Mouse (Mus musculus): ENCODE measurements around the gene Nr1i3. TPM values are rescaled to one million over a fixed set of nuclear protein-coding genes. Genes with fewer than 3 reads are reported as not detected.
A peak's percentile ranks its signal among the peaks of the same experiment; 100 is the strongest.

Gene Nr1i3
- total RNA-seq, 2 experiments from 2014 or later: 0.10 TPM; not detected in 1

- ATAC-seq (replicated peaks; ENCODE audit: poor library complexity, severe bottlenecking): no peak
These were observed 34.8 kb downstream of the Nr1i3 start for GRCm38 (mm10) chr1:171248386-171249226.

GRCm38 (mm10) chr1:171249913-171250600 lies 36.3 kb downstream of the Nr1i3 start, which contains the start of gene Adamts4:
Adamts4 (plus strand) TSS chr1:171250421.
- ATAC-seq (replicated peaks; ENCODE audit: poor library complexity, severe bottlenecking): no peak

- no peak for ATAC-seq (replicated peaks; ENCODE audit: poor library complexity, severe bottlenecking)
These were observed 37.2 kb downstream of the Nr1i3 start, which contains the start of gene Ndufs2 for GRCm38 (mm10) chr1:171250680-171251593. Ndufs2 (minus strand) TSS chr1:171251388.

- ATAC-seq (replicated peaks; ENCODE audit: poor library complexity, severe bottlenecking): no peak
These were observed 38.0 kb downstream of the Nr1i3 start for GRCm38 (mm10) chr1:171251594-171252324.

- no peak for ATAC-seq (replicated peaks; ENCODE audit: poor library complexity, severe bottlenecking)
These were observed 38.6 kb downstream of the Nr1i3 start for GRCm38 (mm10) chr1:171252415-171252814.

DNA sequence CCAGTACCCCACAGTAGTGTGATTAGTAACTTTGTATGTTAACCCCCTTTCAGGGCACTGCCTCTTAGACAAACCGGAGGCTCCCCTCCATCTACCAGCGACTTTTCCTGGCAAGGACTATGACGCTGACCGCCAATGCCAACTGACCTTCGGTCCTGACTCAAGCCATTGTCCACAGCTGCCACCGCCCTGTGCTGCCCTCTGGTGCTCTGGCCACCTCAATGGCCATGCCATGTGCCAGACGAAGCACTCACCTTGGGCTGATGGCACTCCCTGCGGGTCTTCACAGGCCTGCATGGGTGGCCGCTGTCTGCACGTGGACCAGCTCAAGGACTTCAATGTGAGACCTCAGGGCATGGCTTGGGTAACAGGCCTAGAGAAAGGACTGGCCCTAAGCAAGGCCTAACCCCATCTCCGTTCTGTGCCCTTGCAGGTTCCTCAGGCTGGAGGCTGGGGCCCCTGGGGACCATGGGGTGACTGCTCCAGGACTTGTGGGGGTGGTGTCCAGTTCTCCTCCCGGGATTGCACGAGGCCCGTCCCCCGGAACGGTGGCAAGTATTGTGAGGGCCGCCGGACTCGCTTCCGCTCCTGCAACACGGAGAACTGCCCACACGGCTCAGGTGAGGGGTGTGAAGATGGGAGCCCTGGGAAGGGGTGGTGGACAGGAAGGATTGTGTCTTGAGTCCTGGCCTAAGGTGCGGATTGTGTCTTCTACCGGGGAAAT lies 42.5 kb downstream of the Nr1i3 start:
- ATAC-seq (replicated peaks; ENCODE audit: poor library complexity, severe bottlenecking): no peak

DNA sequence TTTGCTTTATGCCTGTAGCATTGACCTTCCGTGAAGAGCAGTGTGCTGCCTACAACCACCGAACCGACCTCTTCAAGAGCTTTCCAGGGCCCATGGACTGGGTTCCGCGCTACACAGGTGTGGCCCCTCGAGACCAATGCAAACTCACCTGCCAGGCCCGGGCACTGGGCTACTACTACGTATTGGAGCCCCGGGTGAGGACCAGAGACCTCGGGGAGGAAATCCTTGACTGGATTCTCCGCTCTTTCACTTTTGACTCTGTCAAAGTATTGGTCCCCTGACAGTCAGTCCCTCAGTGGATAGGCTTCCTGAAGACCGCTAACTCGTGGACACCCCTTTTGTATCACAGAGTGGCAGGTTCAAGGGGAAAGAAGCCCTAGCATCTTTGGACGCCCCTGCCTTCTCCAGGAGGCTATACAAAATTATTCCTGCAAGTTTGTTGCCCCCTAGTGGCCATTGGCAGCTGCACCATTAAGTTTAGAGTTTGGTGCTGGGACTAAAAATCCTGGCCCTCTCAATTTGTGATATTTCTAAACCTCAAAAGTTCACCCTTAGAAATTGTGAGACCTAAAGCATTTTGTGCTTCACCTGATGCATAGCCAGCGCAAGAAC lies 43.3 kb downstream of the Nr1i3 start:
- peak; percentile 39; the same call in 1 of the 2 replicates for ATAC-seq (replicated peaks; ENCODE audit: poor library complexity, severe bottlenecking)

GRCm38 (mm10) chr1:171257781-171258180 lies 44.0 kb downstream of the Nr1i3 start:
- no peak for ATAC-seq (replicated peaks; ENCODE audit: poor library complexity, severe bottlenecking)

DNA sequence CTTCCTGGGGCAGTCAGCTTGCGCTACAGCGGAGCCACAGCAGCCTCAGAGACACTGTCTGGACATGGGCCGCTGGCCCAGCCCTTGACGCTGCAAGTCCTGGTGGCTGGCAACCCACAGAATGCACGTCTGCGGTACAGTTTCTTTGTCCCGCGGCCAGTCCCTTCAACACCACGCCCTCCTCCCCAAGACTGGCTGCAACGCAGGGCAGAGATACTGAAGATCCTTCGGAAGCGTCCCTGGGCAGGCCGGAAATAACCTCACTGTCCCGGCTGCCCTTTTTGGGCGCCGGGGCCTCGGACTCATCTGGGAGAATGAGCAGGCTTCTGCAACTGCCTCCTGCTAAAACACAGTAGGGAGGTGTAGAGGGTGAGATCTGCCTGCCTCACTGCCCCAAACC lies 45.2 kb downstream of the Nr1i3 start:
- no peak for ATAC-seq (replicated peaks; ENCODE audit: poor library complexity, severe bottlenecking)

DNA sequence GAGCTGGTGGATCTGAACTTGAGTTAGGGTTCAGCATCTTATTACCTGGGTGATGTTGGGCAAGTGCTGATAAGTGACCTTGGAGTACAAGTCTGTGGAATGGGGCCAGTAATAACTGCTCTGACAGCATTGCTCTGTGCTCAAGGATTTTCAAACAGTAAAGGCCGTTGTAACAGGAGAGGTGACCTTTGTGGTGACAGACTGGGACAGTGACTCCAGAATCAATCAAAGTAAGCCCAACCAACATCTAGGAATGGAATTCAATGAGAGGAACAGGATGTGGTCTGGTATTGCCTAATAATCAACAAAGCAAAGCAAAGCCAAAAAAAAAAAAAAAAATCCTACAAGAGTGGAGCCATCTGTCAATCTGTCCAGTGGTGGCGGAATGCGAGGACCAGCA lies 46.5 kb downstream of the Nr1i3 start:
- ATAC-seq (replicated peaks; ENCODE audit: poor library complexity, severe bottlenecking): peak; percentile 50

- ATAC-seq (replicated peaks; ENCODE audit: poor library complexity, severe bottlenecking): peak; percentile 66
These were observed 48.9 kb downstream of the Nr1i3 start for GRCm38 (mm10) chr1:171262594-171263130.

GRCm38 (mm10) chr1:171263185-171263611 lies 49.4 kb downstream of the Nr1i3 start:
- ATAC-seq (replicated peaks; ENCODE audit: poor library complexity, severe bottlenecking): no peak

GRCm38 (mm10) chr1:171263666-171264461 lies 50.1 kb downstream of the Nr1i3 start:
- ATAC-seq (replicated peaks; ENCODE audit: poor library complexity, severe bottlenecking): peak; percentile 18; the same call in 1 of the 2 replicates

DNA sequence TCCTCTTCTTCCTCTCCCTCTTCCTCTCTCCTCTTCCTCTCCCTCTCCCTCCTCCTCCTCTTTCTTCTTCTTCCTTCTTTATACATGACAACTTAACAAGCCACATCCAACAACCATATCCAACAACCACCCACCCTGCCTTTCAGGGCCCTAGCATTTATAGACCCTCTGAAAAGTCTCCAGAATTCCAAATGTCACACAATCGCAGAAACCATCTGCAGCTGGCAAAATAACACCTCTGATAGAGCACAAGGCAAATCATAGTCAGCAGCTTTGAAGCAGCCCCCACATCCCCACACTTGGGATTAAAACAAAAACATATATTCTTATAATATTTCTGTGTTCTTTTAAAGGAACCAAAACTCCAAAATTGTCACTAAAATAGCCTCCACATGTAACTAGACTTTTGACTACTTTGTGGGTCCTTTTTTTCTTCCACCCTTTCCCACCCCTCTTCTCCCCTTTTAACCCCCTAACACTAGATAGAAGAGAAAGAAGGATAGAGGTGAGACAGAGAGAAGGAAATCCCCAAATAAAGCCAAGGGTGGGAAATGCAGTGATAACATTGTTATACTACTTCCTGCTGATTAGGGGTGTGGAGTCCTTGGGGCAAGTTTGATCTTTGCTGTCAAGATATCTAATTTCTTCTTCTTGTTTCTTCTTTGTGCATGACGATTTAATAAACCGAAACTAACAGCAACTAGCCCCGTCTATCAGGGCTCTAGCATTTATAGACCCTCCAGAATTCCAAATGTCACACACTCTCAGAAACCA lies 52.4 kb downstream of the Nr1i3 start:
- ATAC-seq (replicated peaks; ENCODE audit: poor library complexity, severe bottlenecking): no peak

DNA sequence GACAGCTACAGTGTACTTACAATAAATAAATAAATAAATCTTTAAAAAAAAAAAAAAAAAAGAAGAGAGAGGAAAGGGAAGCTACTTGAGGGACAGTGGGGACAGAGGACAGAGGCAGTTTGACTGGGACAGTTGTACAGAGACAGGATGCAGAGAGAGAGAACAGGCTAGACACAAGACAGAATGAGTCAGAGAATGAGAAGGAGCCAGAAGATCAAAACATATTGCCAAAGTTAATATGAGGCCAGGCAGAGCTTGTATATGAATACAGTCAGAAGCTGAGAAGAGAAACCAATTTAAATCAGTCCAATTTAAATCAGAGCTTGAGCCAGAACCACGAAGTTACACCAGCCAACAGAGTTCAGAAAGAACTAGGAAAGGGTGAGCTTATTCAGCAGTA lies 54.6 kb downstream of the Nr1i3 start:
- ATAC-seq (replicated peaks; ENCODE audit: poor library complexity, severe bottlenecking): no peak

DNA sequence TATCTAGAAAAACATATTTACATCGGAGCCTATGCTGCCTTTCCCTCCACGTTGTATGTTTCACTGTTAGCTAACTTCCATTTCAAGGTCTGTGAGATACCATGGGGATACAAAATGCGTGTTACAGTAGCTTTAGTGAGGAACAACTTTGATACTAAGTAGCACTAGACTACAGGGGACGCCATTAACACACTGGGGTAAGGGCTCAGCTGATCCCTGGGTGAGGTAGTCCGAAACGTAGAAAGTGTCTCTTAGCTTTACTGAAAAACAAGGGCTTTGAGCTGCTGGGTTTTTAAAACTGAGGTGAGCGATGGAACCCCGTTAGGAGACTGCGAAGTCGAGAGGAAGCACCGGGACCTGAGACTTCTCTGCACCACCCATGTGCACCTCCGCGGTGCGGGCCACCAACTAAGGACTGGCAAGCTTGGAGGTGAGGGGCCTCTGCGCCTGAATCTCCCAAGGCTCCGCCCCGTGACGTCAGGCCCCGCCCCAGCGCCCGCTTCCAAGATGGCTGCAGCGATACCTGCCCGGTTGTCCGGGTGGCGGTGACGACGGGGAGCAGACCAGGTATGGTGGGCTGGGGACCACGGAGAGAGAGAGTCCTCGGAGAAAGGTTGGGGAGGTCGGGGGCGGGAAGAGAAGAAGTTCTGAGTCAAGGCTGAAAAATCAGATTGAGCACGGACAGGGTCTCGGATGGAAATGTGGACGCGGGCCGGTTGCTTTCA lies 56.2 kb downstream of the Nr1i3 start, which contains the start of gene B4galt3:
TSS of gene B4galt3 (plus strand) at position 481 of the 725 bp plus-strand sequence.
- peak; percentile 88 for ATAC-seq (replicated peaks; ENCODE audit: poor library complexity, severe bottlenecking)

Measured in granulocyte monocyte progenitor cell, adult 5-6 weeks (primary cell).